8 mouse cellular contexts compared by ENCODE assay signal in genomic region chr1:36634940-36635339, GRCm38 (mm10). TPM values are rescaled to one million over a fixed set of nuclear protein-coding genes. Genes with fewer than 3 reads are reported as not detected.
DNase-seq lines count a peak whose midpoint lies in the region; ATAC-seq lines count a peak whose summit lies in the region.

No protein-coding gene starts in this region.

- DNase-seq in spleen, adult 18-20 months: peak; percentile 21 to 39
- DNase-seq in spleen, adult 12 weeks (ENCODE audit: low spot score): no peak
- peak; percentile 68 for DNase-seq in embryo, embryonic 9.5 days (ENCODE audit: extremely low spot score)
- peak; percentile 58 for DNase-seq in heart, adult 8-10 months (ENCODE audit: low spot score)
- peak; percentile 78 for DNase-seq in kidney, adult 18-20 months
- DNase-seq in splenic B cell, adult 2 months (ENCODE audit: low read depth, low spot score): peak; percentile 65

- no peak overlapping the region for H3K4me3 ChIP-seq in limb, embryonic 13.5 days

- H3K27me3 ChIP-seq in limb, embryonic 13.5 days: no peaks in the 10 kb centered on the region
- no peaks in the 10 kb centered on the region for H3K27me3 ChIP-seq in splenic B cell, adult 2 months (ENCODE audit: control insufficient read depth, insufficient read depth, low read length, poor library complexity, severe bottlenecking)

- no peak overlapping the region for H3K9ac ChIP-seq in limb, embryonic 13.5 days

- peaks cover 19% of the 10 kb centered on the region for H3K4me1 ChIP-seq in limb, embryonic 13.5 days

- ATAC-seq in limb, embryonic 13.5 days (ENCODE audit: low FRiP score, low read depth): peak; percentile 86
- ATAC-seq in monocyte, adult 5-6 weeks (replicated peaks; ENCODE audit: insufficient number of reproducible peaks, low FRiP score, low TSS enrichment, poor library complexity, severe bottlenecking): peak; percentile 55; the same call in 1 of the 2 replicates

- no peaks in the 10 kb centered on the region for H3K9me3 ChIP-seq in limb, embryonic 13.5 days

- no peaks in the 10 kb centered on the region for H3K36me3 ChIP-seq in limb, embryonic 13.5 days
- no peaks in the 10 kb centered on the region for H3K36me3 ChIP-seq in splenic B cell, adult 2 months (ENCODE audit: control insufficient read depth, insufficient read depth, low read length, poor library complexity, severe bottlenecking)

- H3K4me2 ChIP-seq in limb, embryonic 13.5 days (replicated peaks): no peak overlapping the region

- WGBS in limb, embryonic 13.5 days: 16% methylated on average over 5 of the region's 5 CpGs

- H3K27ac ChIP-seq in limb, embryonic 13.5 days: no peak overlapping the region

RNA-seq across cellular contexts. Expression of gene Fam178b, which starts 48.0 kb away (rescaled TPM):
- total RNA-seq in heart, adult 8-10 months (2022): under 1 TPM in 2 of 4 experiments, not detected in 2; 0.44 to 0.62 TPM
- polyA plus RNA-seq in limb, embryonic 13.5 days (2015; fragmentation: Nextera tagmentation; extraction: Ambion mirVana): 0.53 and 0.69 TPM in 2 replicates
- total RNA-seq in monocyte, adult 5-6 weeks (2017): not detected in 3 replicates

RNA-seq across cellular contexts. Expression of gene Cox5b, which starts 56.3 kb away (rescaled TPM):
- 1,000 to 10,000 TPM; 1,794 to 2,512 (median 2,152) TPM for total RNA-seq in heart, adult 8-10 months (2022)
- 479 and 511 TPM in 2 replicates for polyA plus RNA-seq in limb, embryonic 13.5 days (2015; fragmentation: Nextera tagmentation; extraction: Ambion mirVana)
- total RNA-seq in monocyte, adult 5-6 weeks (2017): 276 to 385 TPM (median 284 TPM) in 3 replicates
